Mouse (Mus musculus): ENCODE results near the gene Zc3h13. TPM values are rescaled to one million over a fixed set of nuclear protein-coding genes. Genes with fewer than 3 reads are reported as not detected.

The Zc3h13 gene
- polyA plus RNA-seq, 1 experiment from 2014 or later: 31.4 TPM

DNA sequence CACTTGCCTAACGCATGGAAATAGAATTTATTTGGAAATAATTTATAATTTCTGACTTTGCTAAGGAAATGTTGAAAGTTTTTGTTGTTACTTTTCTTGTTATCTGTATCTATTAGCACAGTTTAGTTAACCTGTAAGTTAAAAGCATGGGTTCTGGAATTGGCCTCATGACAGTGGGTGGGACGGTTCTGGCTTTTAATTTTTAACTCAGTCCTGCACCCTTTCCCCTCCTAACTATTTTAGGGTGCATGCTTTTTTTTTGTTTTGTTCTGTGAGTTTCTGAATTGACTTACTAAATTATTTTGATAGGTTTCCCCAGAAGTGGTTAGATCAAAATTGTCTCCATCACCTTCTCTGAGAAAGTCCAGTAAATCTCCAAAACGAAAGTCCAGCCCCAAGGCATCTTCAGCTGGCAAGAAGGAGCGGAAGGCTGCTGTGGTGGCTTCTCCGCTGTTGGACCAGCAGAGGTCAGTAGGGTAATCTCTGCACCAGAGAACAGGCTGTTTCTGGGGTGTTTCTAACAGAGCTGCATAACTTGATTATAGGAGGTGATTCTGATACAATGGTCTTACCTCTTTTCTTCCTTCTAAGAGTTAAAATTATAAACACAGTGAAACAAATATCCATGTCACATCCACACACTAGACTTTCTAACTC lies 25.3 kb downstream of the Zc3h13 start:
- no peak overlapping the region for H3K27ac ChIP-seq (ENCODE audit: low read depth, low read length)
- H3K27me3 ChIP-seq (ENCODE audit: control insufficient read depth, insufficient read depth, low read length): no peaks in the 10 kb centered on the region
- H3K9me3 ChIP-seq (ENCODE audit: control insufficient read depth, low read length): no peaks in the 10 kb centered on the region
- no peaks in the 10 kb centered on the region for H3K4me1 ChIP-seq (ENCODE audit: control insufficient read depth, insufficient read depth, low read length)
- no peak overlapping the region for H3K4me2 ChIP-seq
- ATAC-seq (ENCODE audit: low FRiP score) (no peak), DNase-seq (ENCODE audit: low spot score, missing footprints) (peak; percentile 82)
- WGBS: 65% methylated on average over 5 of the region's 5 CpGs
- no peaks in the 10 kb centered on the region for H3K36me3 ChIP-seq (ENCODE audit: control insufficient read depth, insufficient read depth, low read length)
- no peak overlapping the region for H3K9ac ChIP-seq (ENCODE audit: low read length)
- H3K4me3 ChIP-seq (ENCODE audit: low read depth, low read length): no peak overlapping the region

DNA sequence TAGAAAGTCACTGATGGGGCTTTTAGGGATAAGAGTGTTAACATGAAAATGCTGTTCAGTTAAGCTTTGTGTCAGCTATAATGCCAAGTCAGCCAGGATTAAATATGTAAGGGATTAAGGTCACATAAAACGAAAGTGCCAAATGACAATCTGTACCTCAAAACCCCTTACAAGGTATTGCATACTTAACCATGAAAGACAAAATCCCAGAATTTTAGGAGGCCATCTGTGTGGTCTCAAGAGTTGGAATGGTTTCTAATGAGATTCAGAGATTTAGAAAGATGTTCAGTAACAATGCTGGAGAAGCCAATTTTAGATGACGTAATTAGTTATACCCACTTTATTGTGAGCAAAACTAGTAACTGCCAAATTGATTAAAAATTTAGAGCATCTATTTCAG lies 30.3 kb downstream of the Zc3h13 start:
- H3K36me3 ChIP-seq (ENCODE audit: control insufficient read depth, insufficient read depth, low read length): no peaks in the 10 kb centered on the region
- H3K4me3 ChIP-seq (ENCODE audit: low read depth, low read length): no peak overlapping the region
- DNase-seq (ENCODE audit: low spot score, missing footprints) (no peak), ATAC-seq (ENCODE audit: low FRiP score) (no peak)
- no peak overlapping the region for H3K4me2 ChIP-seq
- no peaks in the 10 kb centered on the region for H3K4me1 ChIP-seq (ENCODE audit: control insufficient read depth, insufficient read depth, low read length)
- H3K9me3 ChIP-seq (ENCODE audit: control insufficient read depth, low read length): no peaks in the 10 kb centered on the region
- no peak overlapping the region for H3K9ac ChIP-seq (ENCODE audit: low read length)
- H3K27me3 ChIP-seq (ENCODE audit: control insufficient read depth, insufficient read depth, low read length): no peaks in the 10 kb centered on the region
- H3K27ac ChIP-seq (ENCODE audit: low read depth, low read length): no peak overlapping the region
- WGBS: 72% methylated on average over 2 of the region's 2 CpGs

DNA sequence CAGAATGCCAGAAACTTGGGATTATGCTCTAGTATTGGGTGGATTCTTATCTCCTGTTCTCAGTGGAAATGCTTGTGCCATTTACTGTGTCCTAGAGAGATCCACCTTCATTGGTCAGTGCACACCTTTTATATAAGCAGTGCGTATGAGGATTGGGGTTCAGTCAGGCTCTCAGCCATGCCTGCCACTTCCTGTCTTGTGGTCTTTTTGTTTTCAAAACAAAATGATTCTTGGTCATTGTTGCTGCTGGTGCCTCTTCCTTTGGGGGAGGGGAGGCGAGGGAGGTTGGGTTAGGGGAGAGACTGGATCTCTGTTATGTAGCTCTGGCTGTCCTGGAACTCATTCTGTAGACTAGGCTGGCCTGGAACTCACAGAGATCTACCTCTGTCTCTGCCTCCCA lies 34.6 kb downstream of the Zc3h13 start:
- Histone ChIP-seq H3K27ac (ENCODE audit: low read depth, low read length) (no peak overlapping the region), H3K9me3 (ENCODE audit: control insufficient read depth, low read length) (no peaks in the 10 kb centered on the region), H3K9ac (ENCODE audit: low read length) (no peak overlapping the region), H3K4me1 (ENCODE audit: control insufficient read depth, insufficient read depth, low read length) (no peaks in the 10 kb centered on the region), H3K27me3 (ENCODE audit: control insufficient read depth, insufficient read depth, low read length) (no peaks in the 10 kb centered on the region), H3K4me3 (ENCODE audit: low read depth, low read length) (no peak overlapping the region), H3K4me2 (no peak overlapping the region), H3K36me3 (ENCODE audit: control insufficient read depth, insufficient read depth, low read length) (peaks cover 8% of the 10 kb centered on the region; the same call in 1 of the 2 replicates)
- no peak for ATAC-seq (ENCODE audit: low FRiP score)
- 95% methylated on average over 2 of the region's 2 CpGs for WGBS
- no peak for DNase-seq (ENCODE audit: low spot score, missing footprints)

DNA sequence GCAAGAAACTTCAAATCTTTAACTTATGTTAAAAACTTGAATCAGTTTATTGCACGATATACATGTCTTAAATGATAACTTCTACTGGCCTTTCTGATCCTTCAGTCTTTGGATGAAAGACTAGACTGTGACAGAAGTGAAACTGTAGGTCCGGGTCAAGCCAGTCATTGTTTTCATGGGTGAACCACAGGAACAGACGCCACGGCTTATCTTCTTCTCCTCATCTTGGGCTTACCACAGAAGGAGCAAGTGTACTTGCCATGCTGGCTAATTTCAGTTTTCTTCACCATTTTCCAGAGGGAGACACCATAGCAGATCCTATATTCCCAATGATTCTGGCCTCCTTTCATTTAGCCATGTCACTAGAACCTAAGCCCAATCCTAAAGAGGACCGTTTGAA lies 36.1 kb downstream of the Zc3h13 start:
- Histone ChIP-seq H3K36me3 (ENCODE audit: control insufficient read depth, insufficient read depth, low read length) (peaks cover 8% of the 10 kb centered on the region; the same call in 1 of the 2 replicates), H3K4me1 (ENCODE audit: control insufficient read depth, insufficient read depth, low read length) (no peaks in the 10 kb centered on the region), H3K4me3 (ENCODE audit: low read depth, low read length) (no peak overlapping the region), H3K9me3 (ENCODE audit: control insufficient read depth, low read length) (no peaks in the 10 kb centered on the region), H3K9ac (ENCODE audit: low read length) (no peak overlapping the region), H3K27ac (ENCODE audit: low read depth, low read length) (no peak overlapping the region), H3K4me2 (no peak overlapping the region), H3K27me3 (ENCODE audit: control insufficient read depth, insufficient read depth, low read length) (no peaks in the 10 kb centered on the region)
- 94% methylated on average over 5 of the region's 5 CpGs for WGBS
- no peak for ATAC-seq (ENCODE audit: low FRiP score)
- no peak for DNase-seq (ENCODE audit: low spot score, missing footprints)

DNA sequence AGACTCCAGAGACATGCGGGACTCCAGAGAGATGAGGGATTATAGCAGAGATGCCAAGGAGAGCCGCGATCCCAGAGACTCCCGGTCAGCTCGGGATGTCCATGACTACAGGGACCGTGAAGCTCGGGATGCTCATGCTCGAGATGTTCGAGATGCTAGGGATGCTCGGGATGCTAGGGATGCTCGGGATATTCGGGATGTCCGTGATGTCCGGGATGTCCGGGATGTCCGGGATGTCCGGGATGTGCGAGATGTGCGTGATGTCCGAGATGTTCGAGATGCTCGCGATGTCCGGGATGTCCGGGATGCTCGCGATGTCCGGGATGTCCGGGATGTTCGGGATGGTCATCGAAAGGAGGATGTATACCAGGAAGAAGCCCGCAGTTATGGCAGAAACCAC lies 39.2 kb downstream of the Zc3h13 start:
- no peaks in the 10 kb centered on the region for H3K4me1 ChIP-seq (ENCODE audit: control insufficient read depth, insufficient read depth, low read length)
- no peak for ATAC-seq (ENCODE audit: low FRiP score)
- H3K4me2 ChIP-seq: no peak overlapping the region
- no peak for DNase-seq (ENCODE audit: low spot score, missing footprints)
- H3K9me3 ChIP-seq (ENCODE audit: control insufficient read depth, low read length): no peaks in the 10 kb centered on the region
- no peaks in the 10 kb centered on the region for H3K27me3 ChIP-seq (ENCODE audit: control insufficient read depth, insufficient read depth, low read length)
- H3K4me3 ChIP-seq (ENCODE audit: low read depth, low read length): no peak overlapping the region
- 96% methylated on average over 32 of the region's 32 CpGs for WGBS
- H3K9ac ChIP-seq (ENCODE audit: low read length): no peak overlapping the region
- peaks cover 8% of the 10 kb centered on the region; the same call in 1 of the 2 replicates for H3K36me3 ChIP-seq (ENCODE audit: control insufficient read depth, insufficient read depth, low read length)
- no peak overlapping the region for H3K27ac ChIP-seq (ENCODE audit: low read depth, low read length)

DNA sequence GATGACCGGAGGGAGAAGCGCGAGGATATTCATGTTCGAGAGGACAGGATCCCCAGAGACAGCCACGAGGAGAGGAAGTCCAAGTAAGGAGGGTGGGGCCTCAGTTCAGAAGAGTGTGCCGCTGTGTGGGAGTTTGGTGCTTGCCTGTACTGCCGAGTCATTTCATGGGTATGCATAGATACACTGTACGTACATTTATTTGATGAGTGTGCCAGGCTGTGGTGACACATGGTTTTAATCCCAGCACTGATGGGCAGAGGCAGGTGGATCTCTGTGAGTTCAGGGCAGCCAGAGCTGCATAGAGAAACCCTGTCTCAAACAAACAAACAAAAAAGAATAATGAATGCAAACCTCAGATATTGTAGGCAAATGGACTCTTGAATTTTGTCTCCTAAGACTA lies 43.9 kb downstream of the Zc3h13 start:
- peaks cover 15% of the 10 kb centered on the region; the same call in 1 of the 2 replicates for H3K36me3 ChIP-seq (ENCODE audit: control insufficient read depth, insufficient read depth, low read length)
- no peak overlapping the region for H3K4me2 ChIP-seq
- no peak overlapping the region for H3K27ac ChIP-seq (ENCODE audit: low read depth, low read length)
- no peak for DNase-seq (ENCODE audit: low spot score, missing footprints)
- H3K27me3 ChIP-seq (ENCODE audit: control insufficient read depth, insufficient read depth, low read length): no peaks in the 10 kb centered on the region
- ATAC-seq (ENCODE audit: low FRiP score): no peak
- no peak overlapping the region for H3K9ac ChIP-seq (ENCODE audit: low read length)
- H3K4me3 ChIP-seq (ENCODE audit: low read depth, low read length): no peak overlapping the region
- H3K9me3 ChIP-seq (ENCODE audit: control insufficient read depth, low read length): no peaks in the 10 kb centered on the region
- WGBS: 92% methylated on average over 8 of the region's 8 CpGs
- no peaks in the 10 kb centered on the region for H3K4me1 ChIP-seq (ENCODE audit: control insufficient read depth, insufficient read depth, low read length)

DNA sequence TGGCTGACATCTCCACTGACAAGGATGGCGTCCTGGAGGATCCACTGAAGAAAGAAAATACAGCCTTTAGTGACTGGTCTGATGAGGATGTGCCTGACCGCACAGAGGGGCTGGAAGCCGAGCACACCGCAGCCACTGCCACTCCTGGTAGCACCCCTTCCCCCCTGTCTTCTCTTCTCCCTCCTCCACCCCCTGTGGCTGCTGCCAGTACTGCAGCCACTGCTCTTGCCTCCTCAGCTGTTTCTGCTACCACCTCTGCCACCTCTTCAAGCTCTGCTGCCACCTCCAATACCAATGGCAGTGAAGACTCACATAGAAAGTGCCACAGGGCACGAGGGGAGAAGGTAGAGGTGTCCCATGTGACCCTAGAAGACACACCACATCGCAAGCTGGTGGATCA lies 46.4 kb downstream of the Zc3h13 start:
- H3K9me3 ChIP-seq (ENCODE audit: control insufficient read depth, low read length): no peaks in the 10 kb centered on the region
- no peaks in the 10 kb centered on the region for H3K27me3 ChIP-seq (ENCODE audit: control insufficient read depth, insufficient read depth, low read length)
- H3K36me3 ChIP-seq (ENCODE audit: control insufficient read depth, insufficient read depth, low read length): peaks cover 10% of the 10 kb centered on the region; the same call in 1 of the 2 replicates

DNA sequence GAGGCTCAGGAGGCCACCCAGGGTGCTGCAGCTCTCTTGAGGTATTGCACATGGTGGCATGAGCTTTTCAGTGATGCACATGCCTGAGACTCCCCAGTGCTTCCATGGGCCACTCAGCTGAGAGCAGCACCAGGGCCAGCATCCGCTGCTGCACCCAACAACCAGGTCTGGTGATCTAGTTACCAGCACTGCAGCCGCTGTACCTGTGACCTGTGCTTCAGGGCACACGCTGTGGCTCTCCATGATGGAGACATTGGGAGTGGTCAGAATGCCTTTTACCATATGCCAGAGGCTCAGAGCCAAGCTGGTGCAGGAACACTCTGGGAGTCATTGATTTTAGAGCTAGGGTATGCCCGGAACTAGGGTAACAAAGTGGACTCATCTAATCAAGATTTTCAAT lies 50.1 kb downstream of the Zc3h13 start:
- no peak overlapping the region for H3K27ac ChIP-seq (ENCODE audit: low read depth, low read length)
- no peaks in the 10 kb centered on the region for H3K9me3 ChIP-seq (ENCODE audit: control insufficient read depth, low read length)
- no peak for ATAC-seq (ENCODE audit: low FRiP score)
- H3K4me2 ChIP-seq: no peak overlapping the region
- 97% methylated on average over 4 of the region's 4 CpGs for WGBS
- no peak for DNase-seq (ENCODE audit: low spot score, missing footprints)
- H3K27me3 ChIP-seq (ENCODE audit: control insufficient read depth, insufficient read depth, low read length): no peaks in the 10 kb centered on the region
- H3K9ac ChIP-seq (ENCODE audit: low read length): no peak overlapping the region
- no peak overlapping the region for H3K4me3 ChIP-seq (ENCODE audit: low read depth, low read length)
- H3K36me3 ChIP-seq (ENCODE audit: control insufficient read depth, insufficient read depth, low read length): peaks cover 12% of the 10 kb centered on the region; the same call in 1 of the 2 replicates
- no peaks in the 10 kb centered on the region for H3K4me1 ChIP-seq (ENCODE audit: control insufficient read depth, insufficient read depth, low read length)

More for the DNA sequence above, 46.4 kb downstream of the Zc3h13 start:
- Histone ChIP-seq H3K4me2 (no peak overlapping the region), H3K27ac (ENCODE audit: low read depth, low read length) (no peak overlapping the region), H3K4me1 (ENCODE audit: control insufficient read depth, insufficient read depth, low read length) (no peaks in the 10 kb centered on the region), H3K4me3 (ENCODE audit: low read depth, low read length) (no peak overlapping the region), H3K9ac (ENCODE audit: low read length) (no peak overlapping the region)
- no peak for ATAC-seq (ENCODE audit: low FRiP score)
- 79% methylated on average over 6 of the region's 6 CpGs for WGBS
- DNase-seq (ENCODE audit: low spot score, missing footprints): peak; percentile 86

DNA sequence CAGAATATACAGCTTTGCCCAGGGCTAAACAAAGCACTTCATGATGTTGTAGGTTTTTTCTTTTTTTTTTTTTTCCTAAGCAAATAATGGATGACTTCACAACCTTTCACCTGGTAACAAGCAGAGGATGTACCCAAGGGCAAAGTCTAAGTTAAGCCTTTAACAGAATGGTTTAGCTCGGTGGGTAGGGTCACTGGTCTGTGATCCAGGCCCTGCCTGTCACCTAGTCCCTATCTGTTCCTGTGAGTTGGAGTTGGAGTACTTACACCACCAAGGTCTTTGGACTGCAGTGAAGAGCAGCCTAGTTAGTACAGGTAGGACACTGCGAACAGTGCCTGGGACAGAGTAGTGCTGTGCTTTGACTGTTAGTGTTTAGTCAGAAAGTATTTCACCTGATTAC lies 53.7 kb downstream of the Zc3h13 start:
- WGBS: 94% methylated on average over 2 of the region's 2 CpGs
- DNase-seq (ENCODE audit: low spot score, missing footprints): no peak

More for the DNA sequence above, 53.7 kb downstream of the Zc3h13 start:
- H3K9ac ChIP-seq (ENCODE audit: low read length): no peak overlapping the region
- no peak overlapping the region for H3K4me3 ChIP-seq (ENCODE audit: low read depth, low read length)
- no peak overlapping the region for H3K27ac ChIP-seq (ENCODE audit: low read depth, low read length)
- no peaks in the 10 kb centered on the region for H3K4me1 ChIP-seq (ENCODE audit: control insufficient read depth, insufficient read depth, low read length)
- H3K27me3 ChIP-seq (ENCODE audit: control insufficient read depth, insufficient read depth, low read length): no peaks in the 10 kb centered on the region
- H3K36me3 ChIP-seq (ENCODE audit: control insufficient read depth, insufficient read depth, low read length): peaks cover 2% of the 10 kb centered on the region; the same call in 1 of the 2 replicates
- H3K9me3 ChIP-seq (ENCODE audit: control insufficient read depth, low read length): no peaks in the 10 kb centered on the region
- no peak for ATAC-seq (ENCODE audit: low FRiP score)
- no peak overlapping the region for H3K4me2 ChIP-seq
